Mouse (Mus musculus) hindbrain, embryonic 11.5 days (tissue): ENCODE results near the gene Camta1. TPM values are rescaled to one million over a fixed set of nuclear protein-coding genes. Genes with fewer than 3 reads are reported as not detected.

ENCODE experiments used
- ATAC-seq: fragments of 200-750 bp; cut with Nextera tagmentation; 2 replicates; pipeline ENCODE4 v1.8.0; 2017; ENCODE audit warnings: mild to moderate bottlenecking, moderate TSS enrichment, moderate library complexity; ENCODE audit not compliant: low FRiP score
- DNase-seq: peaks from one replicate; pipeline ENCODE4 v3.0.0-alpha.2; 2015; ENCODE audit warnings: low spot score
- H3K27ac ChIP-seq: fragments of 300-500 bp; sonication (generic); 2 replicates; pipeline ENCODE4 v1.5.1; 2014; ENCODE audit warnings: mild to moderate bottlenecking, low read depth, low read length
- H3K27me3 ChIP-seq: fragments of 300-500 bp; sonication (generic); 2 replicates; pipeline ENCODE4 v1.6.1; 2014; ENCODE audit warnings: mild to moderate bottlenecking, low read length, moderate library complexity, mixed read lengths; ENCODE audit not compliant: control insufficient read depth, insufficient read depth
- H3K36me3 ChIP-seq: fragments of 300-500 bp; sonication (generic); 2 replicates; pipeline ENCODE4 v1.6.1; 2014; ENCODE audit warnings: mild to moderate bottlenecking, low read length, moderate library complexity, mixed read lengths; ENCODE audit not compliant: control insufficient read depth, insufficient read depth
- H3K4me1 ChIP-seq: fragments of 300-500 bp; sonication (generic); replicated peaks from 2 replicates; pipeline ENCODE4 v1.6.1; 2014; ENCODE audit warnings: low read length, mixed read lengths; ENCODE audit not compliant: control insufficient read depth, insufficient read depth
- H3K4me2 ChIP-seq: fragments of 300-500 bp; sonication (generic); replicated peaks from 2 replicates; pipeline ENCODE4 v1.6.1; 2014; ENCODE audit warnings: mild to moderate bottlenecking, low read depth, low read length
- H3K4me3 ChIP-seq: fragments of 300-500 bp; sonication (generic); 2 replicates; pipeline ENCODE4 v1.5.1; 2014; ENCODE audit warnings: low read depth, low read length
- H3K9ac ChIP-seq: fragments of 300-500 bp; sonication (generic); 2 replicates; pipeline ENCODE4 v1.6.1; 2014; ENCODE audit warnings: low read depth, low read length
- H3K9me3 ChIP-seq: fragments of 300-500 bp; sonication (generic); 2 replicates; pipeline ENCODE4 v1.6.1; 2016; ENCODE audit warnings: low read length; ENCODE audit not compliant: control insufficient read depth
- WGBS: fragments of 180-500 bp; shearing (Covaris S2); extraction: QIAGEN DNeasy Blood & Tissue Kit; methylation state at CpG from one replicate; pipeline ENCODE4 v1.1.7; 2014; 5-methylcytosine and 5-hydroxymethylcytosine counted together
- polyA plus RNA-seq: library from polyadenylated mRNA; unstranded; fragments of >200 nt; fragmentation: Nextera tagmentation; extraction: Ambion mirVana; gene quantifications from 2 replicates; pipeline ENCODE4 v1.2.1, GENCODE M21; 2014

The Camta1 gene
- polyA plus RNA-seq, 1 experiment from 2014 or later: 130 TPM

- Histone ChIP-seq H3K9me3 (no peaks in the 10 kb centered on the region), H3K36me3 (no peaks in the 10 kb centered on the region), H3K4me1 (no peaks in the 10 kb centered on the region), H3K27me3 (no peaks in the 10 kb centered on the region), H3K4me2 (no peak overlapping the region), H3K4me3 (no peak overlapping the region), H3K27ac (no peak overlapping the region), H3K9ac (no peak overlapping the region)
- DNase-seq (no peak), ATAC-seq (no peak)
- 65% methylated on average over 13 of the region's 13 CpGs for WGBS
Observed at GRCm38 (mm10) chr4:150939991-150940651, 921.6 kb downstream of the Camta1 start.

- Histone ChIP-seq H3K27me3 (no peaks in the 10 kb centered on the region), H3K4me2 (no peak overlapping the region)
- 63% methylated on average over 14 of the region's 14 CpGs for WGBS
Observed at GRCm38 (mm10) chr4:150938063-150938452, 923.6 kb downstream of the Camta1 start.

GRCm38 (mm10) chr4:150937293-150938062 is 924.2 kb downstream of the Camta1 start:
- Histone ChIP-seq H3K9me3 (no peaks in the 10 kb centered on the region), H3K27me3 (no peaks in the 10 kb centered on the region), H3K4me3 (no peak overlapping the region), H3K9ac (no peak overlapping the region), H3K4me2 (no peak overlapping the region), H3K36me3 (no peaks in the 10 kb centered on the region), H3K4me1 (no peaks in the 10 kb centered on the region), H3K27ac (no peak overlapping the region)
- WGBS: 76% methylated on average over 16 of the region's 16 CpGs
- DNase-seq (no peak), ATAC-seq (no peak)

More at GRCm38 (mm10) chr4:150938063-150938452, 923.6 kb downstream of the Camta1 start:
- ATAC-seq: no peak
- no peak for DNase-seq
- Histone ChIP-seq H3K4me3 (no peak overlapping the region), H3K9me3 (no peaks in the 10 kb centered on the region), H3K9ac (no peak overlapping the region), H3K36me3 (no peaks in the 10 kb centered on the region), H3K27ac (no peak overlapping the region), H3K4me1 (no peaks in the 10 kb centered on the region)

- 73% methylated on average over 1 of the region's 1 CpGs for WGBS
- Histone ChIP-seq H3K4me2 (no peak overlapping the region), H3K27me3 (no peaks in the 10 kb centered on the region), H3K36me3 (no peaks in the 10 kb centered on the region), H3K9ac (no peak overlapping the region), H3K27ac (no peak overlapping the region), H3K4me1 (no peaks in the 10 kb centered on the region), H3K4me3 (no peak overlapping the region), H3K9me3 (no peaks in the 10 kb centered on the region)
- ATAC-seq (no peak), DNase-seq (no peak)
Observed at GRCm38 (mm10) chr4:150933503-150933902, 928.2 kb downstream of the Camta1 start.

- DNase-seq (no peak), ATAC-seq (no peak)
- Histone ChIP-seq H3K27me3 (no peaks in the 10 kb centered on the region), H3K4me3 (no peak overlapping the region), H3K27ac (no peak overlapping the region), H3K36me3 (no peaks in the 10 kb centered on the region), H3K4me2 (no peak overlapping the region), H3K9ac (no peak overlapping the region), H3K4me1 (no peaks in the 10 kb centered on the region), H3K9me3 (no peaks in the 10 kb centered on the region)
- 64% methylated on average over 10 of the region's 10 CpGs for WGBS
Observed at GRCm38 (mm10) chr4:150927789-150928188, 933.9 kb downstream of the Camta1 start.

- H3K4me3 ChIP-seq: no peak overlapping the region
- no peaks in the 10 kb centered on the region for H3K27me3 ChIP-seq
- 54% methylated on average over 13 of the region's 14 CpGs for WGBS
- no peak overlapping the region for H3K9ac ChIP-seq
- no peaks in the 10 kb centered on the region for H3K4me1 ChIP-seq
- DNase-seq (peak; percentile 54), ATAC-seq (no peak)
- H3K36me3 ChIP-seq: no peaks in the 10 kb centered on the region
- H3K27ac ChIP-seq: no peak overlapping the region
- H3K4me2 ChIP-seq: no peak overlapping the region
- H3K9me3 ChIP-seq: no peaks in the 10 kb centered on the region
Observed at GRCm38 (mm10) chr4:150926924-150927705, 934.6 kb downstream of the Camta1 start.

- Histone ChIP-seq H3K4me2 (no peak overlapping the region), H3K9me3 (no peaks in the 10 kb centered on the region), H3K36me3 (no peaks in the 10 kb centered on the region), H3K4me3 (no peak overlapping the region), H3K9ac (no peak overlapping the region), H3K4me1 (no peaks in the 10 kb centered on the region), H3K27me3 (no peaks in the 10 kb centered on the region), H3K27ac (no peak overlapping the region)
- WGBS: 56% methylated on average over 5 of the region's 5 CpGs
- peak; percentile 49 for DNase-seq
- ATAC-seq: no peak
Observed at GRCm38 (mm10) chr4:150925923-150926322, 935.8 kb downstream of the Camta1 start.

- 85% methylated on average over 6 of the region's 6 CpGs for WGBS
Observed at GRCm38 (mm10) chr4:150924936-150925335, 936.7 kb downstream of the Camta1 start.

More at GRCm38 (mm10) chr4:150924936-150925335, 936.7 kb downstream of the Camta1 start:
- Histone ChIP-seq H3K4me2 (no peak overlapping the region), H3K27ac (no peak overlapping the region), H3K4me1 (no peaks in the 10 kb centered on the region), H3K9me3 (no peaks in the 10 kb centered on the region), H3K36me3 (no peaks in the 10 kb centered on the region), H3K4me3 (no peak overlapping the region), H3K27me3 (0 out of 2 replicates have a peak, but pooled peaks cover 2% of the 10 kb centered on the region), H3K9ac (no peak overlapping the region)
- ATAC-seq: no peak
- no peak for DNase-seq
